Mouse (Mus musculus) B cell, adult 67 days (primary cell): ENCODE data around the gene Pip4k2a. TPM values are rescaled to one million over a fixed set of nuclear protein-coding genes. Genes with fewer than 3 reads are reported as not detected.

Experiments
- total RNA-seq, 2 experiments: library from RNA; stranded (reverse); gene quantifications; 4 replicates each; pipeline ENCODE4 v1.2.4; 2023

Pip4k2a gene
- total RNA-seq: 10 to 100 TPM; 89.5 to 92.6 TPM

GRCm38 (mm10) chr2:18998054-18998478 is at the start of gene Pip4k2a, which contains the start of gene 4930426L09Rik:
Gene Pip4k2a, minus strand, starts transcription at chr2:18998126.
Gene 4930426L09Rik, plus strand, starts transcription at chr2:18998343.

Other genes starting within 250 kb of the Pip4k2a start
- gene 4930426L09Rik, start 217 bp upstream of the Pip4k2a start, total RNA-seq: under 1 TPM; 0.65 to 0.87 TPM
- 1 to 10 TPM; 1.6 to 2.0 TPM for gene Armc3, start 201.2 kb upstream of the Pip4k2a start, total RNA-seq